Mouse (Mus musculus) stomach, embryonic 16.5 days (tissue): Measurements from ENCODE around the gene Cep55. TPM values are rescaled to one million over a fixed set of nuclear protein-coding genes. Genes with fewer than 3 reads are reported as not detected.

Experiments used
- polyA plus RNA-seq: library from polyadenylated mRNA; unstranded; fragments of >200 nt; fragmentation: Nextera tagmentation; extraction: Ambion mirVana; gene quantifications from 2 replicates; pipeline ENCODE4 v1.2.1, GENCODE M21; 2015

Gene Cep55
- polyA plus RNA-seq, 1 experiment from 2014 or later: 25.7 TPM

Other genes with a start within 250 kb of the Cep55 start
- 22.5 and 23.3 TPM in 2 replicates for gene Myof, start 11.4 kb upstream of the Cep55 start, polyA plus RNA-seq
- 5.3 and 6.2 TPM in 2 replicates for gene Ffar4, start 42.1 kb downstream of the Cep55 start, polyA plus RNA-seq
- 89.1 and 128 TPM in 2 replicates for gene Rbp4, start 70.3 kb downstream of the Cep55 start, polyA plus RNA-seq
- 0.39 and 0.43 TPM in 2 replicates for gene Pde6c, start 77.8 kb downstream of the Cep55 start, polyA plus RNA-seq
- gene Fra10ac1, start 169.1 kb downstream of the Cep55 start, polyA plus RNA-seq: 32.4 and 35.4 TPM in 2 replicates
- gene Lgi1, start 209.5 kb downstream of the Cep55 start, polyA plus RNA-seq: 1.2 and 1.6 TPM in 2 replicates